Mouse (Mus musculus) lung, postnatal 0 days (tissue): ENCODE results near the gene Lyrm7.

Source experiments
- CTCF ChIP-seq: IDR thresholded peaks from 2 replicates; pipeline ENCODE4 v1.5.1; 2016; ENCODE audit warnings: antibody characterized with exemption, mild to moderate bottlenecking
- EP300 ChIP-seq: IDR thresholded peaks from 2 replicates; pipeline ENCODE4 v1.6.1; 2016; ENCODE audit warnings: antibody characterized with exemption, mild to moderate bottlenecking, control low read depth

- no peak for TF ChIP-seq CTCF
- TF ChIP-seq EP300 = no peak
These were observed 66.0 kb downstream of the Lyrm7 start for GRCm38 (mm10) chr11:54794678-54795077.
